Mouse (Mus musculus): ENCODE data around the gene Prdm5. TPM values are rescaled to one million over a fixed set of nuclear protein-coding genes. Genes with fewer than 3 reads are reported as not detected.

Gene Prdm5
- polyA plus RNA-seq, 1 experiment from 2014 or later, result 17.9 TPM

GRCm38 (mm10) chr6:65798390-65798789, 19.6 kb downstream of the Prdm5 start:
- 84% methylated on average over 3 of the region's 3 CpGs for WGBS
- no peak overlapping the region for H3K9ac ChIP-seq (ENCODE audit: low read length)
- ATAC-seq (replicated peaks; ENCODE audit: extremely low read depth, insufficient read depth, low FRiP score), result no peak

GRCm38 (mm10) chr6:65811685-65812084, 32.9 kb downstream of the Prdm5 start:
- Histone ChIP-seq H3K4me2 (ENCODE audit: low read depth, low read length) (no peak overlapping the region), H3K4me1 (ENCODE audit: control insufficient read depth, insufficient read depth, low read length) (no peaks in the 10 kb centered on the region), H3K9me3 (replicated peaks; ENCODE audit: control insufficient read depth, low read length) (no peaks in the 10 kb centered on the region), H3K27ac (ENCODE audit: low read length) (no peak overlapping the region), H3K9ac (ENCODE audit: low read length) (no peak overlapping the region), H3K36me3 (ENCODE audit: control insufficient read depth, insufficient read depth) (no peaks in the 10 kb centered on the region), H3K27me3 (ENCODE audit: control insufficient read depth, insufficient read depth, low read length) (no peaks in the 10 kb centered on the region), H3K4me3 (ENCODE audit: low read length) (no peak overlapping the region)
- no peak for ATAC-seq (replicated peaks; ENCODE audit: extremely low read depth, insufficient read depth, low FRiP score)
- 75% methylated on average over 3 of the region's 3 CpGs for WGBS

More at GRCm38 (mm10) chr6:65798390-65798789, 19.6 kb downstream of the Prdm5 start:
- H3K9me3 ChIP-seq (replicated peaks; ENCODE audit: control insufficient read depth, low read length), result no peaks in the 10 kb centered on the region
- H3K27ac ChIP-seq (ENCODE audit: low read length), result no peak overlapping the region
- no peaks in the 10 kb centered on the region for H3K27me3 ChIP-seq (ENCODE audit: control insufficient read depth, insufficient read depth, low read length)
- H3K36me3 ChIP-seq (ENCODE audit: control insufficient read depth, insufficient read depth), result peaks cover 7% of the 10 kb centered on the region; the same call in 1 of the 2 replicates
- H3K4me3 ChIP-seq (ENCODE audit: low read length), result no peak overlapping the region
- H3K4me1 ChIP-seq (ENCODE audit: control insufficient read depth, insufficient read depth, low read length), result no peaks in the 10 kb centered on the region
- H3K4me2 ChIP-seq (ENCODE audit: low read depth, low read length), result no peak overlapping the region

- H3K27ac ChIP-seq (ENCODE audit: low read length), result no peak overlapping the region
- no peak overlapping the region for H3K4me2 ChIP-seq (ENCODE audit: low read depth, low read length)
- WGBS, result 56% methylated on average over 4 of the region's 4 CpGs
- no peak overlapping the region for H3K4me3 ChIP-seq (ENCODE audit: low read length)
- no peak overlapping the region for H3K9ac ChIP-seq (ENCODE audit: low read length)
- H3K27me3 ChIP-seq (ENCODE audit: control insufficient read depth, insufficient read depth, low read length), result no peaks in the 10 kb centered on the region
- H3K4me1 ChIP-seq (ENCODE audit: control insufficient read depth, insufficient read depth, low read length), result peaks cover 5% of the 10 kb centered on the region; the same call in 1 of the 2 replicates
- H3K9me3 ChIP-seq (replicated peaks; ENCODE audit: control insufficient read depth, low read length), result no peaks in the 10 kb centered on the region
- no peak for ATAC-seq (replicated peaks; ENCODE audit: extremely low read depth, insufficient read depth, low FRiP score)
- no peaks in the 10 kb centered on the region for H3K36me3 ChIP-seq (ENCODE audit: control insufficient read depth, insufficient read depth)
Observed at GRCm38 (mm10) chr6:65818039-65818747, 39.4 kb downstream of the Prdm5 start.

GRCm38 (mm10) chr6:65828656-65829055, 49.9 kb downstream of the Prdm5 start:
- Histone ChIP-seq H3K27me3 (ENCODE audit: control insufficient read depth, insufficient read depth, low read length) (no peaks in the 10 kb centered on the region), H3K9me3 (replicated peaks; ENCODE audit: control insufficient read depth, low read length) (peaks cover 5% of the 10 kb centered on the region; the same call in 1 of the 2 replicates), H3K4me1 (ENCODE audit: control insufficient read depth, insufficient read depth, low read length) (no peaks in the 10 kb centered on the region; the same call in 1 of the 2 replicates), H3K4me2 (ENCODE audit: low read depth, low read length) (no peak overlapping the region), H3K4me3 (ENCODE audit: low read length) (no peak overlapping the region), H3K27ac (ENCODE audit: low read length) (no peak overlapping the region), H3K9ac (ENCODE audit: low read length) (no peak overlapping the region), H3K36me3 (ENCODE audit: control insufficient read depth, insufficient read depth) (peaks cover 12% of the 10 kb centered on the region)
- no peak for ATAC-seq (replicated peaks; ENCODE audit: extremely low read depth, insufficient read depth, low FRiP score)
- WGBS, result 38% methylated on average over 1 of the region's 1 CpGs

GRCm38 (mm10) chr6:65831443-65831842, 52.7 kb downstream of the Prdm5 start:
- ATAC-seq (replicated peaks; ENCODE audit: extremely low read depth, insufficient read depth, low FRiP score), result no peak
- H3K4me3 ChIP-seq (ENCODE audit: low read length), result no peak overlapping the region
- peaks cover 18% of the 10 kb centered on the region for H3K36me3 ChIP-seq (ENCODE audit: control insufficient read depth, insufficient read depth)
- no peak overlapping the region for H3K27ac ChIP-seq (ENCODE audit: low read length)
- no peaks in the 10 kb centered on the region for H3K4me1 ChIP-seq (ENCODE audit: control insufficient read depth, insufficient read depth, low read length)
- no peak overlapping the region for H3K9ac ChIP-seq (ENCODE audit: low read length)
- H3K27me3 ChIP-seq (ENCODE audit: control insufficient read depth, insufficient read depth, low read length), result no peaks in the 10 kb centered on the region
- WGBS, result 73% methylated on average over 5 of the region's 5 CpGs
- no peak overlapping the region for H3K4me2 ChIP-seq (ENCODE audit: low read depth, low read length)
- H3K9me3 ChIP-seq (replicated peaks; ENCODE audit: control insufficient read depth, low read length), result peaks cover 10% of the 10 kb centered on the region; the same call in 1 of the 2 replicates

- Histone ChIP-seq H3K9me3 (replicated peaks; ENCODE audit: control insufficient read depth, low read length) (peaks cover 10% of the 10 kb centered on the region; the same call in 1 of the 2 replicates), H3K4me1 (ENCODE audit: control insufficient read depth, insufficient read depth, low read length) (no peaks in the 10 kb centered on the region), H3K9ac (ENCODE audit: low read length) (no peak overlapping the region), H3K27me3 (ENCODE audit: control insufficient read depth, insufficient read depth, low read length) (no peaks in the 10 kb centered on the region), H3K36me3 (ENCODE audit: control insufficient read depth, insufficient read depth) (peaks cover 21% of the 10 kb centered on the region), H3K4me3 (ENCODE audit: low read length) (no peak overlapping the region), H3K27ac (ENCODE audit: low read length) (no peak overlapping the region), H3K4me2 (ENCODE audit: low read depth, low read length) (no peak overlapping the region)
- ATAC-seq (replicated peaks; ENCODE audit: extremely low read depth, insufficient read depth, low FRiP score), result no peak
- 92% methylated on average over 4 of the region's 4 CpGs for WGBS
Observed at GRCm38 (mm10) chr6:65834013-65834412, 55.2 kb downstream of the Prdm5 start.

GRCm38 (mm10) chr6:65842579-65842978, 63.8 kb downstream of the Prdm5 start:
- WGBS, result 85% methylated on average over 4 of the region's 4 CpGs
- ATAC-seq (replicated peaks; ENCODE audit: extremely low read depth, insufficient read depth, low FRiP score), result no peak
- no peak overlapping the region for H3K27ac ChIP-seq (ENCODE audit: low read length)

GRCm38 (mm10) chr6:65849127-65849526, 70.3 kb downstream of the Prdm5 start:
- Histone ChIP-seq H3K27ac (ENCODE audit: low read length) (no peak overlapping the region), H3K27me3 (ENCODE audit: control insufficient read depth, insufficient read depth, low read length) (no peaks in the 10 kb centered on the region), H3K4me1 (ENCODE audit: control insufficient read depth, insufficient read depth, low read length) (0 out of 2 replicates have a peak, but pooled peaks cover 3% of the 10 kb centered on the region), H3K4me2 (ENCODE audit: low read depth, low read length) (no peak overlapping the region), H3K4me3 (ENCODE audit: low read length) (no peak overlapping the region), H3K9ac (ENCODE audit: low read length) (no peak overlapping the region), H3K36me3 (ENCODE audit: control insufficient read depth, insufficient read depth) (no peaks in the 10 kb centered on the region), H3K9me3 (replicated peaks; ENCODE audit: control insufficient read depth, low read length) (no peaks in the 10 kb centered on the region)
- 73% methylated on average over 4 of the region's 4 CpGs for WGBS
- no peak for ATAC-seq (replicated peaks; ENCODE audit: extremely low read depth, insufficient read depth, low FRiP score)

More at GRCm38 (mm10) chr6:65842579-65842978, 63.8 kb downstream of the Prdm5 start:
- Histone ChIP-seq H3K9ac (ENCODE audit: low read length) (no peak overlapping the region), H3K4me1 (ENCODE audit: control insufficient read depth, insufficient read depth, low read length) (no peaks in the 10 kb centered on the region), H3K4me3 (ENCODE audit: low read length) (no peak overlapping the region), H3K36me3 (ENCODE audit: control insufficient read depth, insufficient read depth) (no peaks in the 10 kb centered on the region), H3K4me2 (ENCODE audit: low read depth, low read length) (no peak overlapping the region), H3K9me3 (replicated peaks; ENCODE audit: control insufficient read depth, low read length) (no peaks in the 10 kb centered on the region), H3K27me3 (ENCODE audit: control insufficient read depth, insufficient read depth, low read length) (no peaks in the 10 kb centered on the region)

GRCm38 (mm10) chr6:65849687-65850086, 70.9 kb downstream of the Prdm5 start:
- 79% methylated on average over 3 of the region's 3 CpGs for WGBS
- Histone ChIP-seq H3K36me3 (ENCODE audit: control insufficient read depth, insufficient read depth) (no peaks in the 10 kb centered on the region), H3K27me3 (ENCODE audit: control insufficient read depth, insufficient read depth, low read length) (no peaks in the 10 kb centered on the region), H3K4me2 (ENCODE audit: low read depth, low read length) (no peak overlapping the region), H3K9ac (ENCODE audit: low read length) (no peak overlapping the region), H3K9me3 (replicated peaks; ENCODE audit: control insufficient read depth, low read length) (no peaks in the 10 kb centered on the region), H3K4me1 (ENCODE audit: control insufficient read depth, insufficient read depth, low read length) (0 out of 2 replicates have a peak, but pooled peaks cover 3% of the 10 kb centered on the region), H3K27ac (ENCODE audit: low read length) (no peak overlapping the region), H3K4me3 (ENCODE audit: low read length) (no peak overlapping the region)
- no peak for ATAC-seq (replicated peaks; ENCODE audit: extremely low read depth, insufficient read depth, low FRiP score)
